Mouse (Mus musculus) cerebellum, postnatal 25 days (tissue): ENCODE results near the gene Nek9.

ENCODE experiments used
- DNase-seq, 2 experiments: peaks; one replicate each; pipeline ENCODE4 v3.0.0; 2021; ENCODE audit warnings: mixed read lengths in 2 of 2

Gene Nek9

GRCm38 (mm10) chr12:85339243-85339729 lies at the start of gene Nek9:
Nek9 (minus strand) TSS chr12:85339362.
- DNase-seq, result peak; percentile 96 to 97

GRCm38 (mm10) chr12:85385995-85386375 lies 46.8 kb upstream of the Nek9 start:
- DNase-seq, result no peak

DNA sequence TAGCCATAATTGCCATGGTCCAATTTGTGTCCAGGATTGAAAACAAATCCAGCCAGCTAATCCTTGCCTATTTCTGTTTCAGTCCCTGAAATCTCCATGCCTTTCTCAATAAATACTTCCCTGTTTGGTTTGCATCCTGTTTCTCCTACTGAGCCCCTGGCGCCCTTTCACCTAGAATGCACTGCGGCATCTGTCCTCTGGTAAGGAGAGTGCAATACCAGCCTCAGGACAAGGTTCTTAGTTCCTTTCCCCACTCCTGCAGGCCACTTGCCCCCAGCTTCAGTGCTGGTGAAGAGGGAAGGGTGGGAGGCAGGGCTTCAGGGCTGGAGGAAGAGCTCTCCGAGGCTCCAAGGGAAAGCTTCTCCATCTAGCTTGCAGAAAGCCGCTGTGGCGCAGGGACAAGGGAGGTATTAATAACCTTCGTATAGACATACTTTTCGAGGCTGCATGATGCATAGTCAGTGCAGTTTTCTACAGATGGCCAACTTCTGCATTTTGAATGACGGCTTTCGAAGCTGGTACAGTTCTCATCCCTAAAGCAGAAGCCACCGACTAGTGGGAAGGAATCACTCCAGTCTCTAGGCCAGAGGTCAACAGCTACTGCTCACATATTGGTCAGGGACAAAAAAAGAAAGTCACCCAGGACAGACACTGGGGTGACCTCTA lies 46.3 kb upstream of the Nek9 start:
- no peak for DNase-seq

DNA sequence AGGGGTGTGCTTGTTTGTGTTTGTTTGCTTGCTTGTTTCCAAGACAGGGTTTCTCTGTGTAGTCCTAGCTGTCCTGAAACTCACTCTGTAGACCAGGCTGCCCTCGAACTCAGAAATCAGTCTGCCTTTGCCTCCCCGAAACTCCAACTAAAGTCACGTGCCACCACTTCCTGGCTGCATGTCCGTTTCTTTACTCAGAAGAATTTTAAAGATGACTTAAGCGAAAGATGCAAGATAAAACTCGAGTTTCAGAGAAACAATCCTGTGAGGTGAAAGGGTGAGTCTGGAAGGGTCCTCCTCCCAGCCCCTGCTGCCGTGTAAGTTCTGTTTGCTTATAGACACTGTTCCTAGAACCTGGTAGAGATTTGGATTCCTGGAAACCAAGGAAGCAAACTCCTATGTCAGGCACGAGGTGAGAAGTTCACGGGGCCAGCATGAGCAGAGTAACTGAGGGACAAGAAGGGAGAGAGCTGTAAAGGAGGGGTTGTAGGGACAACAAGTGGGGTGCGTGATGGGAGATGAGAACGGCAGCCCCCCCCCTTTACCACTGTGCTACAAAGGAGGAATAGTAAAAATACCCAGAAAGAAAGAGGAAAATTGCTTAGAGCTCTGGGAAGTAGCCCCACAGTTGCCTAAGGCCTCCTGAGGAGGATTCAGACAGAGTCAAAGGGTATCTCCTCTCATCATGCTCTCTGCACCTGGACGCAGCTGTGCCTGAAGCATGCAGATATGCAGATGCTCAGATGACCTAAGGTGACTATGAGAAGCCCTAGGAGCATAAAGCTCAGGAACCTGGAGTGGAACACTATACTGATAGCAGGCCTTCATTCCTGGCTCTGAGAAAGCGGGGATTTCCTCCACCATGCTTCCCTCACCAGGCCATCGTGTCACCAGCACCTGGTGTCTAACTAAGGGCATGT lies 43.9 kb upstream of the Nek9 start:
- no peak for DNase-seq

DNA sequence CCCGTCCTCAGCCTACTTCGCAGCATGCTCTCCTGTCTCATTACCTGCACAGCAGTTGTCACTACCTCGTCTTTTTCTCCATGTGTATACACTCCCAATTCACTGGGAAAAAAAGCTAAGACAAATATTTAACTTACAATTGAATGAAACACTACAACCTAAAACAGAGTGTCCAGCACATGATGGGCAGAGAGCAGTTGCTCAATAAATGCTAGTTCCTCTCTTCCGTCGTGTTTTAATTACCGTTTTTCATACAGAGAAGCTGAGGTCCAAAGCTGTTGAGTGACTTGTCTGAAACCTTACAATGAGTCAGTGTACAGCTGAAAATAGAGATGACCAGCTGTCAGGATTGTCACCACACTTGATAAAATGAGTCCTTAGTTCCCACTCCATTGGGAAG lies 42.4 kb upstream of the Nek9 start:
- no peak for DNase-seq

- no peak for DNase-seq
Measured at GRCm38 (mm10) chr12:85380942-85381341, 41.8 kb upstream of the Nek9 start.

GRCm38 (mm10) chr12:85380308-85380707 lies 41.1 kb upstream of the Nek9 start:
- DNase-seq, result no peak

GRCm38 (mm10) chr12:85378271-85378670 lies 39.1 kb upstream of the Nek9 start:
- no peak for DNase-seq

- DNase-seq, result peak; percentile 88 to 90
Measured at GRCm38 (mm10) chr12:85374561-85375272, 35.6 kb upstream of the Nek9 start, which contains the start of gene Tmed10. Tmed10 (minus strand) TSS chr12:85374847.

- peak in 1 of 2 experiments; percentile 78 for DNase-seq
Measured at GRCm38 (mm10) chr12:85373591-85374560, 34.7 kb upstream of the Nek9 start.

- DNase-seq, result no peak
Measured at GRCm38 (mm10) chr12:85372068-85372665, 33.0 kb upstream of the Nek9 start.

GRCm38 (mm10) chr12:85368441-85369063 lies 29.4 kb upstream of the Nek9 start:
- no peak for DNase-seq

- peak in 1 of 2 experiments; percentile 34 for DNase-seq
Measured at GRCm38 (mm10) chr12:85366271-85366670, 27.1 kb upstream of the Nek9 start.

DNA sequence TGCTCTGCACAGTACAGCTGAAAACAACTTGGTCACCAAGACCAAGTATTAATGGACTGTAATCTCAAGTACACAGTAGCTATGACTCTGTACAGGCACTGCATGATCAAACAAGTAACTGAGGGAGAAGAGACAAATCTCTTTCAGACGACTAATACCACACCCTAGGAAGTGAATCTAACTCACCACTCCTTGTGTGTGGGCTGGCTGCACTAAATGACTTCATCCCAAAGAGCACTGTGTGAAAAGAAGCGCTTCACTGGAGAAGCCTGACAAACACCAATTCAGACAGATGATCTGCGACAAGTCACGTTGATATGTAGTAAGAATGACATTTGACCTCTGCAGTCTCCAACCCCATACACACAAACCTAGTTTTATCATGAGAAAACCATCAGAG lies 23.3 kb upstream of the Nek9 start:
- no peak for DNase-seq

- no peak for DNase-seq
Measured at GRCm38 (mm10) chr12:85361580-85361979, 22.4 kb upstream of the Nek9 start.

DNA sequence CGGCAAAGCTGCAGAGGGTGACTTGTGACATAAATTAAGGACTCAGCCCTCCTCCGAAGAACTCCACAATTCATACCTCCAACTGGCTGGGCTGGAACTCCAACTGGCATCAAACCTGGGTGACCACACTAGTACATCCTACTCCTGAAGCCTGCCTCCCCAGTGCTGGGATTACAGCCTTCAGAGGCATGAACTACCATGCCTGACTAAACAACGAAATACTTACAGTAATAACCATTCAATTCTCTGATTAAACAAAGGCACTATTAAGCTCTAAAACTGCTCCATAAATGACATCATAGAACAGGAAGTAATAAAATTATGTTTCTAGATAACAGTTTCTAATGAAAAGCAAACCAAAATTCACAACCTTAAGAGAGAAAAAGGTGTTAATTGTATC lies 22.0 kb upstream of the Nek9 start:
- DNase-seq, result no peak

DNA sequence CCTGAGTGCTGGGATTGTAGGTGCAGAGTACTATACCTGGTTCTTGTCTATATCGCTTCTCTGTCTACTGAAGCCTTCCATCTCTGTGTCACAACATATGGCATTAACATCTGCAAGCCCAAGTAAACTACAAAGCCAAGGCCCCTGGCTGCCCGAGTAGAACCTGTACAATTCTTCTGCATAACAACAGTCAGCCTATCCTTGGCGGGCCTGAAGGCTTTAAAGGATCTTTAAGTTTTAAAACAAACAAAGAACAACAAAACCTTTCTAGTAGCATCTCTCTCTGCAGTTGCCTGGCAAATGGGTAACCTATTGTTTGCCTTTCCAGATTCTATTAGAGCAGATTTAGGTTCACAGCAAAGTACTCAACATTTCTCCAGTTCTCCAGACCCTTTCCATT lies 14.9 kb upstream of the Nek9 start:
- DNase-seq, result no peak

DNA sequence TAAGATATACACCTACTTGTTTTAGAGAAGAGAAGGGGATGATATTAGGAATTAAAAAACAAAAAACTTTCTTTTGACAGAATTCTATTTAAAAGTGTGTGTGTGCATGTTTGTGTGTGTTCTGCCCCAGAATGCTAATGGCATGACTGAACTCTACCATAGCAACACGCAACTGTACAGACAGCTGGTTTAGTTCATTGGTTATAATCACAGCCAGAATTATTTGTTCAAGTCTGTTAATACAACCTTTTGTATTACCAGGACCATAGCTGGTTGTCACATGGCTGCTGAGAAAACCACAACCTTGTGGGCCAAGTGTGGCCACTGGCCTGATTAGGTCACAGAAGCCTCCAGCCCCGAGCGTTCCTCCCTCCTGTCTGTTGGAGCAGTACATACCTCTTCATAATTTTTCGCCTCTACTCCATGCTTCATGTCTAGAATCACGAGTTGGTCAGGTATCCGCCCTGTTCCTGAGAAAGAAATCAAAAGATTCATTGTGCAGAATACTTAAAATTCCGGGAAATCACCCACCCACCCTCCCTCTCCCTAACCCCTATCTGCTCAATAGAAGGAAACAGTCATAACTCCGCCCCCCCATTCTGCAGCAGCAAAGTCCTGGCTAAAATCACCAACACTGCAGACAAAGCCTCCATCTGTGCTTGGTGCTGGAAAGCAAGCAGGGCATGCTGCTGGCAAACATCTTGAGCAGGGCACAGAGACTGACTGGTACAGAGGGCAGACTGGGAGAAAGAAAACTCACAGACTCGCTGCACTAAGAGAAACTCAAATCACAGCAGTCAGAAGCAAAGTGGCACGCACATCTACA lies 11.5 kb upstream of the Nek9 start:
- peak in 1 of 2 experiments; percentile 34 for DNase-seq

DNA sequence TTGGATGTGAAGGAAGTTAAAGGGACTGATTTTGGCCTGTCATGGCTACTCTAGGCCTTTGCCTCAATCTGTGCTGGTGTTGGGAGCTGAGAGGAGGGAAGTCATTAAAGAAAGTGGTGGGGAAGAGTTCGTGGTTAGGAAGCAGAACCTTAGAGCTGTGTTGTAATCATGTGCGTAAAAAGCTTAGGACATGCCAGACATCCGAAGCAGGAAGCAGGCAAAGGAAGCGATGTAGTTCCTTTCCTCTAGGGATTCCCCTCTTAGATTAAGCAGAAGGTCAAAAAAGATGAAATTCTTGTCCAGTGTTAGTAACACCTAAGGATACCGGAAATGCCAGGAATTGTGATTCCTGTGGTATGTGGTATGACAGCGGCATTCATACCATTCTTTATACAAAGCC lies 9.2 kb upstream of the Nek9 start:
- no peak for DNase-seq

- DNase-seq, result no peak
Measured at GRCm38 (mm10) chr12:85347196-85347595, 8.0 kb upstream of the Nek9 start.
